Mouse (Mus musculus) myocyte (in vitro differentiated cells): ENCODE measurements around the gene Bex6.

ENCODE experiments used
- E2F4 ChIP-seq: IDR thresholded peaks from one replicate; pipeline ENCODE4 v1.6.1; 2011; ENCODE audit warnings: mild to moderate bottlenecking, control low read depth, moderate library complexity; ENCODE audit not compliant: insufficient read depth
- MAX ChIP-seq: IDR thresholded peaks from one replicate; pipeline ENCODE4 v1.6.1; 2011; ENCODE audit warnings: low read depth, mild to moderate bottlenecking, control low read depth
- MYOD1 ChIP-seq, 3 experiments: IDR thresholded peaks; one replicate each; pipeline ENCODE4 v1.6.1; 2011; ENCODE audit warnings: control low read depth in 2 of 3, low read depth in 2 of 3, mild to moderate bottlenecking in 2 of 3, moderate library complexity in 1 of 3; ENCODE audit not compliant: insufficient read length in 2 of 3, control insufficient read depth in 1 of 3
- MYOG ChIP-seq, 3 experiments: IDR thresholded peaks; one replicate each; pipeline ENCODE4 v1.6.1; 2011; ENCODE audit warnings: control low read depth in 2 of 3, low read depth in 2 of 3, mild to moderate bottlenecking in 2 of 3; ENCODE audit not compliant: insufficient read length in 2 of 3, control insufficient read depth in 1 of 3, insufficient read depth in 1 of 3
- POLR2A ChIP-seq: IDR thresholded peaks from one replicate; pipeline ENCODE4 v1.6.1; 2011; ENCODE audit warnings: low read depth, mild to moderate bottlenecking, control low read depth, moderate library complexity; ENCODE audit not compliant: insufficient read length
- POLR2AphosphoS2 ChIP-seq: IDR thresholded peaks from one replicate; pipeline ENCODE4 v1.6.1; 2011; ENCODE audit warnings: low read depth, control low read depth; ENCODE audit not compliant: insufficient read length
- REST ChIP-seq: IDR thresholded peaks from one replicate; pipeline ENCODE4 v1.6.1; 2011; ENCODE audit warnings: mild to moderate bottlenecking, control low read depth, moderate library complexity; ENCODE audit not compliant: insufficient read depth, insufficient read length
- TCF12 ChIP-seq: IDR thresholded peaks from one replicate; pipeline ENCODE4 v1.6.1; 2011; ENCODE audit warnings: mild to moderate bottlenecking, control low read depth; ENCODE audit not compliant: poor library complexity, insufficient read depth, severe bottlenecking
- TCF3 ChIP-seq: IDR thresholded peaks from one replicate; pipeline ENCODE4 v1.6.1; 2011; ENCODE audit warnings: low read depth, control low read depth; ENCODE audit not compliant: insufficient read length
- USF1 ChIP-seq: IDR thresholded peaks from one replicate; pipeline ENCODE4 v1.6.1; 2011; ENCODE audit warnings: low read depth, mild to moderate bottlenecking, control low read depth, moderate library complexity

DNA sequence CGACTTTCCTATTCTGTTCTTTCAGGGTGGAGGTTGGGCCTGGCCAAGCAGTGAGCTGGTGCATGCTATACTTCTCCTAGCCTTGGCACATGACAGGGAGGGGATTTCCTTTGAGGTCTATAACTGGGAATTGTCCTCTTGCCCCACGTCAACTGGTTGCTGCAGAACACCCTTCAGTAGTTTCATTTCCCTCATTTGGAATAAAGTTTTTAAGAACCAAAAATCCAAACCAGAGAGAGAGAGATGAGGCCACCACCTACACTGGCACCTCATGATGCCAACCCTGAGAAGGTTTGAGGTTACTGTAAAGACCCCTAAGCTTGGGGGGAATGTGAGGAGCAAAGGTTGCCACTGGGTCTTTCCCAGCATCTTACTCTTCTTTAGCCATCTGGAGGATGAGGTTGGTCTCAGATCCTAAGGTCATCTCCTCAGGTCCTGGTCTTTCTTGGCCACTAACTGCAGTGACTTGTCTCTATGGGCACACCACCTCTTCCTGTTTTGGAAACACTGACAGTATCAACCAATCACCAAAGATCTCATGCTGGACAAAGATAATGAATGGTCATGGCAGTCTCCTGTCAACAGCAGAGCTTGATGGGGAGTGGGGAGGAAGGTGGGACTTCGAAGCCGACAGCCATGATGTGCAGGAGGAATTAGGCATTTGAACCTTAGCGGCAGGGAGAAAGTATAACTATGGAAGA is 8.4 kb upstream of the Bex6 start:
- no peak for TF ChIP-seq POLR2A
- TF ChIP-seq POLR2AphosphoS2, result no peak
- TF ChIP-seq MYOD1 (IDR thresholded peaks at IDR 0.05; ENCODE audit: control insufficient read depth in 1 of 3, insufficient read length in 2 of 3, low read depth in 2 of 3), result no peak
- TF ChIP-seq TCF12, result no peak
- no peak for TF ChIP-seq MYOG (IDR thresholded peaks at IDR 0.05; ENCODE audit: control insufficient read depth in 1 of 3, insufficient read depth in 1 of 3, insufficient read length in 2 of 3, low read depth in 2 of 3)
- no peak for TF ChIP-seq E2F4
- TF ChIP-seq MAX, result no peak
- no peak for TF ChIP-seq USF1
- TF ChIP-seq REST, result no peak
- TF ChIP-seq TCF3, result no peak
